Mouse (Mus musculus) ES-Bruce4 (cell line): ENCODE data around the gene Car4.

ENCODE experiments used
- CTCF ChIP-seq: IDR thresholded peaks from one replicate; pipeline ENCODE4 v1.8.1; 2011; ENCODE audit warnings: low read depth, low read length
- EP300 ChIP-seq: IDR thresholded peaks from 2 replicates; pipeline ENCODE4 v1.6.1; 2011; ENCODE audit warnings: low read depth, low read length; ENCODE audit not compliant: insufficient read depth

DNA sequence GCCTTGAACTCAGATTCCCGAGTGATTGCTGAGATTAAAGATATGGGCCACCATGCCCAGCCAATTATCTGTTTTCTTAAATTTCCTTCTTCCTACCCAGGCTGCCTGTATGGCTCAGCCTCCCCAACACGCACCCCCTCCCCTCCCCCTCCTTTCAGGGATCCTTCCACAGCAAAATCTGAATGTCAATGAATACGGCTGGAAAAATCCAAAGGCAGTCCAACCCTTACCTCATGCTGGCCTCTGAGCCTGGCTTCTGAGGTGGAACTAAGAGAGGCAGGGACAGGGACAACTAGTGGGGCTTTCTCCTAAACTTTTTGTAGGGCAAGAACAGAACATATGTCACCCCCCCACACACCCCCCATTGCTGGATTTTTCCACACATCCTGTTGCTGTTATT, 9.5 kb upstream of the Car4 start:
- no peak for TF ChIP-seq CTCF
- 0 out of 2 replicates have a peak, but pooled peaks have one; percentile 21 for TF ChIP-seq EP300
